Mouse (Mus musculus): ENCODE results near the gene Gm21992. TPM values are rescaled to one million over a fixed set of nuclear protein-coding genes. Genes with fewer than 3 reads are reported as not detected.

Gm21992 gene
- total RNA-seq, 4 experiments from 2014 or later, result 22.5 to 29.2 (median 26.0) TPM

- DNase-seq (ENCODE audit: low spot score in 2 of 2), result no peak
These were observed 98.5 kb downstream of the Gm21992 start for GRCm38 (mm10) chr19:4712781-4713526.

- no peak for DNase-seq (ENCODE audit: low spot score in 2 of 2)
These were observed 99.1 kb downstream of the Gm21992 start for GRCm38 (mm10) chr19:4712156-4712780.

GRCm38 (mm10) chr19:4711601-4712155, 99.7 kb downstream of the Gm21992 start:
- DNase-seq (ENCODE audit: low spot score in 2 of 2), result no peak

GRCm38 (mm10) chr19:4711098-4711600, 100.3 kb downstream of the Gm21992 start, which contains the start of gene Sptbn2:
Sptbn2 (plus strand) TSS chr19:4711167.
- peak; percentile 80 to 83 for DNase-seq (ENCODE audit: low spot score in 2 of 2)

GRCm38 (mm10) chr19:4708765-4709164, 102.6 kb downstream of the Gm21992 start:
- DNase-seq (ENCODE audit: low spot score in 2 of 2), result no peak

GRCm38 (mm10) chr19:4701221-4701620, 110.2 kb downstream of the Gm21992 start:
- no peak for DNase-seq (ENCODE audit: low spot score in 2 of 2)

GRCm38 (mm10) chr19:4700656-4701055, 110.8 kb downstream of the Gm21992 start:
- DNase-seq (ENCODE audit: low spot score in 2 of 2), result no peak

GRCm38 (mm10) chr19:4699821-4700220, 111.6 kb downstream of the Gm21992 start:
- DNase-seq (ENCODE audit: low spot score in 2 of 2), result no peak

GRCm38 (mm10) chr19:4698856-4699255, 112.6 kb downstream of the Gm21992 start:
- peak in 1 of 2 experiments; percentile 52 for DNase-seq (ENCODE audit: low spot score in 2 of 2)

- DNase-seq (ENCODE audit: low spot score in 2 of 2), result peak in 1 of 2 experiments; percentile 83
These were observed 113.2 kb downstream of the Gm21992 start, which contains the start of gene Gm960 for GRCm38 (mm10) chr19:4698205-4698677. Gm960 (minus strand) TSS chr19:4698668.

- DNase-seq (ENCODE audit: low spot score in 2 of 2), result peak in 1 of 2 experiments; percentile 12
These were observed 113.7 kb downstream of the Gm21992 start for GRCm38 (mm10) chr19:4697721-4698120.

GRCm38 (mm10) chr19:4697121-4697520, 114.3 kb downstream of the Gm21992 start:
- DNase-seq (ENCODE audit: low spot score in 2 of 2), result no peak

- no peak for DNase-seq (ENCODE audit: low spot score in 2 of 2)
These were observed 117.1 kb downstream of the Gm21992 start for GRCm38 (mm10) chr19:4694346-4694745.

Other genes starting within 250 kb of the Gm21992 start
- gene Lrfn4, start 195.9 kb downstream of the Gm21992 start, total RNA-seq (2022), result 10 to 100 TPM; 31.0 to 34.7 (median 32.0) TPM
- 10 to 100 TPM; 22.7 to 26.4 (median 22.7) TPM for gene Rce1, start 186.0 kb downstream of the Gm21992 start, total RNA-seq (2022)
- gene Gm960, start 112.9 kb downstream of the Gm21992 start, total RNA-seq (2022), result 1 to 10 TPM; 1.2 to 2.0 (median 1.8) TPM
- 100 to 1,000 TPM; 475 to 555 (median 513) TPM for gene Sptbn2, start 100.4 kb downstream of the Gm21992 start, total RNA-seq (2022)
- 10 to 100 TPM; 14.6 to 20.0 (median 17.2) TPM for gene Rbm4b, start 55.1 kb downstream of the Gm21992 start, total RNA-seq (2022)
- gene Rbm4, start 17.7 kb downstream of the Gm21992 start, total RNA-seq (2022), result 10 to 100 TPM; 79.4 to 87.1 (median 84.8) TPM
- 10 to 100 TPM; 45.5 to 60.9 (median 54.8) TPM for gene Rbm14, start within 50 bp of the Gm21992 start, total RNA-seq (2022)
- gene Ccs, start 27.7 kb upstream of the Gm21992 start, total RNA-seq (2022), result 10 to 100 TPM; 30.9 to 44.4 (median 38.5) TPM
- 1 to 10 TPM; 2.1 to 2.8 (median 2.4) TPM for gene Ccdc87, start 27.8 kb upstream of the Gm21992 start, total RNA-seq (2022)
- gene Ctsf, start 43.5 kb upstream of the Gm21992 start, total RNA-seq (2022), result 100 to 1,000 TPM; 110 to 126 (median 119) TPM
- 1 to 10 TPM in 3 of 4 experiments, under 1 TPM in 1; 0.74 to 1.4 (median 1.1) TPM for gene Actn3, start 66.3 kb upstream of the Gm21992 start, total RNA-seq (2022)
- gene Zdhhc24, start 67.1 kb upstream of the Gm21992 start, total RNA-seq (2022), result 10 to 100 TPM; 25.1 to 32.1 (median 25.6) TPM
- gene Bbs1, start 95.0 kb upstream of the Gm21992 start, total RNA-seq (2022), result 10 to 100 TPM; 32.7 to 45.2 (median 39.3) TPM
- gene Dpp3, start 116.7 kb upstream of the Gm21992 start, total RNA-seq (2022), result 10 to 100 TPM; 38.9 to 41.3 (median 39.7) TPM
- 10 to 100 TPM; 25.5 to 31.6 (median 28.9) TPM for gene Peli3, start 131.5 kb upstream of the Gm21992 start, total RNA-seq (2022)
- 10 to 100 TPM; 51.9 to 62.5 (median 56.4) TPM for gene Mrpl11, start 150.5 kb upstream of the Gm21992 start, total RNA-seq (2022)
- 10 to 100 TPM in 2 of 4 experiments, 1 to 10 TPM in 2; 4.0 to 10.8 (median 8.3) TPM for gene Npas4, start 178.7 kb upstream of the Gm21992 start, total RNA-seq (2022)
- 10 to 100 TPM; 12.3 to 19.8 (median 16.3) TPM for gene Slc29a2, start 212.2 kb upstream of the Gm21992 start, total RNA-seq (2022)
- 100 to 1,000 TPM; 107 to 119 (median 111) TPM for gene B4gat1, start 227.2 kb upstream of the Gm21992 start, total RNA-seq (2022)
- 1 to 10 TPM; 4.4 to 10.0 (median 6.3) TPM for gene AC124502.3, start 227.3 kb upstream of the Gm21992 start, total RNA-seq (2022)
- gene Brms1, start 229.7 kb upstream of the Gm21992 start, total RNA-seq (2022), result 10 to 100 TPM; 18.3 to 24.6 (median 20.6) TPM
- 100 to 1,000 TPM in 1 of 4 experiments, 10 to 100 TPM in 3; 89.3 to 115 (median 96.8) TPM for gene Rin1, start 238.9 kb upstream of the Gm21992 start, total RNA-seq (2022)